Mouse (Mus musculus): ENCODE measurements around the gene Lcmt1. TPM values are rescaled to one million over a fixed set of nuclear protein-coding genes. Genes with fewer than 3 reads are reported as not detected.
A peak's percentile ranks its signal among the peaks of the same experiment; 100 is the strongest.

Gene Lcmt1
- polyA plus RNA-seq, 1 experiment from 2014 or later: 70.5 TPM

DNA sequence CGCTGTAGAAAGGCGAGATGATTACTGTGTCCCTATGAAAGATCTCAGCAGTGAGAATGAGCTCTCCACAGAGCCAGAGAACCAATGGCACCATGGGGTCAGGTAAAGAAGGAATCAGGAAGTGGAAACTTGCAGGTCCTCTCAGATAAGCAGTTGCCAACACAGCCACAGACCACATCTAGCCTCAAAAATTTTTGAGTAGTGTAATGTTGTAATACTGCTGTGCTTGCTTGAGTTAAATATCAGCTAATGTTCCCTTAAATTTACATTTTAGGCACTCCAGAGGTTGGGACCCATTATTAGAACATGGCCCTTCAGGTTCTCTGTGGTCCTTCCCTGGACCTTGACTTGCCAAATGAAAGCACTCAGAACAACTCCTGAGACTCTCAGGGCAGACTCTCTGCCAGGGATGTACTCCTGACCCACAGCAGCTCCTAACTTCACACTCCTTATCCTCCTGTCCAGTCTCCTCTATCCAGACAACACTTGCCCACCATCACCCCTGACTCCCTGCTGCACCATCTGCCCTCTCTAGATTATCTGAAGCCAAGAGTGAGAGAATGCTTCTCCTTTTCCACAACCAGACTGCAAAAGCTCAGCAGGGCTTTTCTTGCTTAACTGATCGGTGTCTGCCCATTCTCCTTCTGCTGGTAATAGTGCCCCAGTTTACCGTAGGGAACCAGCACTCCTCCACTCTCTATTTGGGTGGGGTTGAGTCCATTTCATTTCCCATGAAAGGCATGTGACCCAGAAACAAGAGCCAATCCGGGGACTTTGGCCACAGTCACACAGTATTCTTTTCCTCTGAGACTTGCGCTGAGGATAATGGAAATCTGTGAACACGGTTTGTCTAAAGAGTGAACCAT is 3.5 kb upstream of the Lcmt1 start:
- Histone ChIP-seq H3K27me3 (ENCODE audit: control insufficient read depth, insufficient read depth, low read length) (no peaks in the 10 kb centered on the region), H3K9ac (ENCODE audit: low read depth, low read length) (no peak overlapping the region), H3K36me3 (ENCODE audit: control insufficient read depth, insufficient read depth, low read length) (no peaks in the 10 kb centered on the region), H3K27ac (ENCODE audit: low read depth, low read length) (no peak overlapping the region), H3K4me2 (replicated peaks; ENCODE audit: low read depth, low read length) (no peak overlapping the region), H3K9me3 (ENCODE audit: control insufficient read depth, low read length) (no peaks in the 10 kb centered on the region), H3K4me1 (replicated peaks; ENCODE audit: control insufficient read depth, insufficient read depth, low read length) (peaks cover 9% of the 10 kb centered on the region), H3K4me3 (ENCODE audit: low read depth, low read length) (no peak overlapping the region)
- no peak for ATAC-seq (ENCODE audit: low FRiP score)
- no peak for DNase-seq (ENCODE audit: low spot score)
- WGBS: 88% methylated on average over 7 of the region's 7 CpGs

DNA sequence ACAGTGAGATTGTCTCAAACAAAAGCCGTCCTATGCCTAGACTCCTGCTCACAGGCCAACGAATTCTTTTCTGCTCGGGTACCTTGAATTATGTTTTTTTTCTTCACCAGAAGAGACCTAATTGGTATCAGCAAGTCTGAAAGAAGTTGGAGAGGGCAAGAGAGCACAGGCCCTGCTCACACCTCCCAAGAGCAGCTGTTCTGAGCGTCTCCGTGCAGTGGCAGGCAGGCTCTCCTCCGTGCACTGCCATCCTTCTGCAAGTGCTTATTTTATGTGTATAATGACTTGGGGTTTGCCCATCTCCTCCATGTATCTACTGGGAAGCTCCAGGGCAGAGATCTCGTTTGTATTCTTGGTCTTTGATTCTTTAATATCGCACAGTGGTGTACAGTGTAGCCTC is 2.8 kb upstream of the Lcmt1 start:
- Histone ChIP-seq H3K9ac (ENCODE audit: low read depth, low read length) (no peak overlapping the region), H3K4me2 (replicated peaks; ENCODE audit: low read depth, low read length) (no peak overlapping the region), H3K4me1 (replicated peaks; ENCODE audit: control insufficient read depth, insufficient read depth, low read length) (peaks cover 9% of the 10 kb centered on the region), H3K27ac (ENCODE audit: low read depth, low read length) (no peak overlapping the region), H3K4me3 (ENCODE audit: low read depth, low read length) (no peak overlapping the region), H3K27me3 (ENCODE audit: control insufficient read depth, insufficient read depth, low read length) (no peaks in the 10 kb centered on the region), H3K9me3 (ENCODE audit: control insufficient read depth, low read length) (no peaks in the 10 kb centered on the region), H3K36me3 (ENCODE audit: control insufficient read depth, insufficient read depth, low read length) (no peaks in the 10 kb centered on the region)
- ATAC-seq (ENCODE audit: low FRiP score) (no peak), DNase-seq (ENCODE audit: low spot score) (no peak)
- 87% methylated on average over 8 of the region's 8 CpGs for WGBS

DNA sequence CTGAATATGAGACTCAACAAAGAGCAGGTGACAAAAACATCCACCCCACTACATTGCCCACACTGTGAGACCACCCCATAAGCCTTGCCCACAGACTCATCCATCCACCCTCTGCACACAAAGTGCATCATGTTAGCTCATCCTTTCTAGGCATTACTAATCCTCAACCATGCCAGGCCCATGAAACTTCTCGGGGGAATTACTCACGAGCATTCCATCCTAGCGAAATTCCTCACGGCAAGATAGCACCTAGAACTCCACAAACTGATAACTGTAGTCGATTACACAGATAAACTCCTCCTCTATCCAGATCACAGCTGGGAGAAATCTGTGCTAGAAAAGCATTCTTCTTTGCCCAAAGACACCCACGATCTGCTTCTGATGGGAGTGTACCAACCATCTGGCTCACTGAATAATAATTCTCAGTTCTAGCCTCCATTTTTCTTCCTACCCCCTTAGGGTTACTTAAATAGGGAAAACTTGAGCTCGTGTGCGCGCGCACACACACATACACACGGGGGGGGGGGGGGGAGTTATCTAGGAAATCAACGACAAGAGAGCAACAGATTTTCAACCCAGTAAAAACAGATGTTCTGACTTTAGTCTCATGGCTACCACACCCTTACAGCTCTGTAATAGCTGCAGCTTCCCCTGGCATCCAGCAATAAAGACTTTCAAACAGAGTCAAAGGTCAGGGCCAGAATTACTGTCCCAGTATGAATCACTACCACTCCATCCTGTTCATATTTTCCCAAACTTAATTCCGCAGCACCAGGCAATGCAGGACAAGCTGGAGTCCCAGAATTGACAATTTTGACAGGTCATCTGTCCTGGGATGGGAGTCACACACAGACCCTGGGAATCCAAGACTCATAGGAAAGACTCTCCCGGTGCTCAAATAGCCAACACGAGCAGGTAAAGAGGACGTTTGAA is 2.1 kb upstream of the Lcmt1 start:
- no peak for DNase-seq (ENCODE audit: low spot score)
- Histone ChIP-seq H3K4me1 (replicated peaks; ENCODE audit: control insufficient read depth, insufficient read depth, low read length) (peaks cover 9% of the 10 kb centered on the region), H3K36me3 (ENCODE audit: control insufficient read depth, insufficient read depth, low read length) (no peaks in the 10 kb centered on the region), H3K4me3 (ENCODE audit: low read depth, low read length) (no peak overlapping the region), H3K27ac (ENCODE audit: low read depth, low read length) (no peak overlapping the region), H3K9me3 (ENCODE audit: control insufficient read depth, low read length) (no peaks in the 10 kb centered on the region), H3K4me2 (replicated peaks; ENCODE audit: low read depth, low read length) (peak overlapping the region; percentile 77; the same call in 1 of the 2 replicates), H3K27me3 (ENCODE audit: control insufficient read depth, insufficient read depth, low read length) (no peaks in the 10 kb centered on the region), H3K9ac (ENCODE audit: low read depth, low read length) (no peak overlapping the region)
- no peak for ATAC-seq (ENCODE audit: low FRiP score)
- 83% methylated on average over 16 of the region's 16 CpGs for WGBS

DNA sequence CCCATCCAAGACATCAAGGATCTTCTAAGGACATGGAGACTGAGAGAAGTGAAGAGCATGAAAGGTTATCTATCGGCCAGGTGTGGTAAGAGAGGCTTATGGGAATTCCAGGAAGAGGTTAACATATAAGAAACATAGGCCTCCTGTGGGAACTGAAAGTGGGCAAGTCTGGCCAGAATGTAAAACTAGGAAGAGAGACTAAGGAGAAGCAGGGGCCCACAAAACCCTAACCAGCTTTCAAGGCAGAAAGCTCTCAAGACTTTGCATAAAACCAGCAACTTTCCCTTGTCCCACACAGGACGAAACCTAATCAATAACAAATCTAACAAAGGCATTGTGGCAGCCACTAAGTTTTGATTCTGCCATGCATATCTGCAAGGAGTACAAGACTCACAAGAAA is 1.4 kb upstream of the Lcmt1 start:
- Histone ChIP-seq H3K4me3 (ENCODE audit: low read depth, low read length) (peak overlapping the region; percentile 76; the same call in 1 of the 2 replicates), H3K9ac (ENCODE audit: low read depth, low read length) (peak overlapping the region; percentile 73; the same call in 1 of the 2 replicates), H3K27ac (ENCODE audit: low read depth, low read length) (no peak overlapping the region), H3K4me1 (replicated peaks; ENCODE audit: control insufficient read depth, insufficient read depth, low read length) (peaks cover 9% of the 10 kb centered on the region), H3K36me3 (ENCODE audit: control insufficient read depth, insufficient read depth, low read length) (no peaks in the 10 kb centered on the region), H3K9me3 (ENCODE audit: control insufficient read depth, low read length) (no peaks in the 10 kb centered on the region), H3K4me2 (replicated peaks; ENCODE audit: low read depth, low read length) (peak overlapping the region; percentile 77), H3K27me3 (ENCODE audit: control insufficient read depth, insufficient read depth, low read length) (no peaks in the 10 kb centered on the region)
- DNase-seq (ENCODE audit: low spot score): no peak
- no peak for ATAC-seq (ENCODE audit: low FRiP score)
- WGBS: 81% methylated on average over 2 of the region's 2 CpGs

DNA sequence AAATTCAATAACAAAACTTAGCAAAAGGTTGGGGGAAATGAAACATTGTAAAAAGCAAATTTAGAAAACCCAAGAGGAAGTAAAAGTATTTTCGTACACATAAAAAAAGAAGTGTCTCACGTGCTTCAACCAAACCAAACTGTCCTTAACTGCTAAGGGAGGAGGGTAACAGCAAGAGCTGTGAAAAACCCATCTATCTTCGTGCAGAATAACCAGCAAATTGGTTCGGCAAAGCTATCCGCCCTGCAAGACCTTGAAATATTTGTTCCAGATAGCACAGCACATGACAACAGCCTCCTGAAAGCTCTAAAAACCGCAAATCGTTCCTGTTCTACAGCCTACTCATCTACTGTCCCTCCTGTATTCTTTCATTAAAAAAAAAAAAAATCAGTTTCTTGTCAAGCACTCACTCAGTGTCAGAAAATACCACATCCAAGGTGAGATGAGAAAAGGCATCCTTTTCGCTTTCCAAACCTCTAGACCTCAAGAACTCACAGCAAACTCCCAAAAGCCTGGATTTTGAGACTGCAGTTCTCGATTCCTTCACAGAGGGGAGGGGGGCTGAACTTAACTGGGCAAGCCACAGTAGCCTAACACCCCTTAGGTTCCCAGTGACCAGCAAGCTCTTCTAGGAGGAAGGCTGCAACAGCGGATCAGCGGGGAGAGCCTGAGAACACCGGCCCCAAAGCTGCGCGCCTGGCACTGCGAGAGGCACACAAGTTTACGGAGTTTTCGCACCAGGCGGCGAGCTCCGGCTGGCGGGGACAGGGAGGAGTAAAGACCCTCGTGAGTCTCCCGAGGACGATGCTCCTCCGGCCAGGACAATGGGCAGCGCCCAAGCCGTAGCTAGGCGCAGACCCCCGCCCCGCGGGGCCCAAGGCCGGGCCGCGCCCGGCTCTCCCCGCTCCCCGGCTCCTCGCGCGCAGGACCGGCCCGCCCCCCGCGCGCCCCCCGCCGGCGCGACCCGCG is 522 bp upstream of the Lcmt1 start:
- Histone ChIP-seq H3K4me3 (ENCODE audit: low read depth, low read length) (peak overlapping the region; percentile 76), H3K36me3 (ENCODE audit: control insufficient read depth, insufficient read depth, low read length) (no peaks in the 10 kb centered on the region), H3K9me3 (ENCODE audit: control insufficient read depth, low read length) (no peaks in the 10 kb centered on the region), H3K9ac (ENCODE audit: low read depth, low read length) (peak overlapping the region; percentile 73), H3K27ac (ENCODE audit: low read depth, low read length) (peak overlapping the region; percentile 87), H3K27me3 (ENCODE audit: control insufficient read depth, insufficient read depth, low read length) (no peaks in the 10 kb centered on the region), H3K4me2 (replicated peaks; ENCODE audit: low read depth, low read length) (peak overlapping the region; percentile 77), H3K4me1 (replicated peaks; ENCODE audit: control insufficient read depth, insufficient read depth, low read length) (peaks cover 9% of the 10 kb centered on the region)
- 5% methylated on average over 34 of the region's 51 CpGs for WGBS
- peak; percentile 72 for DNase-seq (ENCODE audit: low spot score)
- peak; percentile 81 for ATAC-seq (ENCODE audit: low FRiP score)

DNA sequence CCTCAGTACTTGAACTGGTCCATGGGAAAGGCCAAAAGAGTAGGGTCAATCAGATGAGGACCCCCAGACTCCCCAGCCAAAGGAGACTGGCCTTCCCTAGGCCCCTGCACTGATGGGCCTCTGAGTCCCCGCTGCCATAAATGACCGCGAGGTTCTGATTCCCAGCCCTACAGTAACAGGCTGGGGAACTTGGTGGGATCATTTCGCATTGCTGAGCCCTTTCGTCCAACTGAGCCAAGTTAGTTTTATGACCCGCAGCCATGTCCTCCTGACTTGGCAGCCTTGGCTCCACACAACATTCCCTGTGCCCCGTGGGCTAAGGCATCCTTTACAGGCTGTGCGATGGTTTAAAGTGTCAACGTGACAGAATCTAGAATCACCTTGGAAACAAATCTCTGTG is 1.1 kb downstream of the Lcmt1 start:
- no peak overlapping the region for H3K27ac ChIP-seq (ENCODE audit: low read depth, low read length)
- DNase-seq (ENCODE audit: low spot score): no peak

DNA sequence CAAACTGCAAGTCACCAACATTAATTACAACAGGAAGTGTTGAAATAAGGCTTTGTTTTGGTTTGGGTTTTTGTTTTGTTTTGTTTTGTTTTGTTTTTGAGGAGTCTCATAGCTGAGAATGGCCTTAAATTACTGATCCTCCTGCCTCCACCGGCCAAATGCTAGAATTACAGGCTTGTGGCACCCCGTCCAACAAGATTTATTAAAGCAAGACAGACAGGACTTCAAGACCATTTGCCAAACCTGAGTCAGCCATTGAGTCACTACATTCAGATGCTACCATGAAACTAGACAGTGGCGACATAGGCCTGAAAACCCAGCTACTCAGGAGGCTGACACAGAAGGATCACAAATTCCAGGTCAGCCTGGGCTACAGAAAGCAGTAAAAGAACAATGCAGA is 1.9 kb downstream of the Lcmt1 start:
- ATAC-seq (ENCODE audit: low FRiP score) (no peak), DNase-seq (ENCODE audit: low spot score) (no peak)
- no peaks in the 10 kb centered on the region for H3K27me3 ChIP-seq (ENCODE audit: control insufficient read depth, insufficient read depth, low read length)
- peaks cover 9% of the 10 kb centered on the region for H3K4me1 ChIP-seq (replicated peaks; ENCODE audit: control insufficient read depth, insufficient read depth, low read length)
- no peak overlapping the region for H3K9ac ChIP-seq (ENCODE audit: low read depth, low read length)
- 64% methylated on average over 3 of the region's 3 CpGs for WGBS
- no peak overlapping the region for H3K4me2 ChIP-seq (replicated peaks; ENCODE audit: low read depth, low read length)
- no peak overlapping the region for H3K4me3 ChIP-seq (ENCODE audit: low read depth, low read length)
- no peak overlapping the region for H3K27ac ChIP-seq (ENCODE audit: low read depth, low read length)
- H3K36me3 ChIP-seq (ENCODE audit: control insufficient read depth, insufficient read depth, low read length): no peaks in the 10 kb centered on the region
- H3K9me3 ChIP-seq (ENCODE audit: control insufficient read depth, low read length): no peaks in the 10 kb centered on the region

More for the DNA sequence above, 1.1 kb downstream of the Lcmt1 start:
- Histone ChIP-seq H3K27me3 (ENCODE audit: control insufficient read depth, insufficient read depth, low read length) (no peaks in the 10 kb centered on the region), H3K4me2 (replicated peaks; ENCODE audit: low read depth, low read length) (peak overlapping the region; percentile 77), H3K36me3 (ENCODE audit: control insufficient read depth, insufficient read depth, low read length) (no peaks in the 10 kb centered on the region), H3K9ac (ENCODE audit: low read depth, low read length) (peak overlapping the region; percentile 50), H3K4me3 (ENCODE audit: low read depth, low read length) (peak overlapping the region; percentile 76), H3K9me3 (ENCODE audit: control insufficient read depth, low read length) (no peaks in the 10 kb centered on the region), H3K4me1 (replicated peaks; ENCODE audit: control insufficient read depth, insufficient read depth, low read length) (peaks cover 9% of the 10 kb centered on the region)
- no peak for ATAC-seq (ENCODE audit: low FRiP score)
- WGBS: 46% methylated on average over 9 of the region's 9 CpGs

Data from hindbrain, embryonic 11.5 days (tissue).